Mouse (Mus musculus) liver, embryonic 14.5 days (tissue): ENCODE data around the gene Mcidas.
A peak's percentile ranks its signal among the peaks of the same experiment; 100 is the strongest.

Experiments used
- CTCF ChIP-seq: IDR thresholded peaks from 2 replicates; pipeline ENCODE4 v1.5.1; 2016; ENCODE audit warnings: antibody characterized with exemption, low read depth, control low read depth
- EP300 ChIP-seq: IDR thresholded peaks from 2 replicates; pipeline ENCODE4 v1.6.1; 2016; ENCODE audit warnings: antibody characterized with exemption, low read depth

- TF ChIP-seq CTCF (peak; percentile 26), EP300 (no peak)
Measured at GRCm38 (mm10) chr13:113046211-113046883, 52.7 kb downstream of the Mcidas start, which contains the start of gene Gpx8.
